Mouse (Mus musculus) ES-E14 (cell line): ENCODE data around the gene Btbd10.
A peak's percentile ranks its signal among the peaks of the same experiment; 100 is the strongest.

ENCODE experiments used
- CHD2 ChIP-seq: IDR thresholded peaks from 2 replicates; pipeline ENCODE4 v1.6.1; 2014; ENCODE audit warnings: mild to moderate bottlenecking, low read depth, low read length, inconsistent platforms
- HCFC1 ChIP-seq: IDR thresholded peaks from 2 replicates; pipeline ENCODE4 v1.6.1; 2012; ENCODE audit warnings: low read length, inconsistent platforms, borderline replicate concordance; ENCODE audit not compliant: insufficient read depth
- ZNF384 ChIP-seq: IDR thresholded peaks from 2 replicates; pipeline ENCODE4 v1.6.1; 2012; ENCODE audit warnings: low read depth, low read length, inconsistent platforms

DNA sequence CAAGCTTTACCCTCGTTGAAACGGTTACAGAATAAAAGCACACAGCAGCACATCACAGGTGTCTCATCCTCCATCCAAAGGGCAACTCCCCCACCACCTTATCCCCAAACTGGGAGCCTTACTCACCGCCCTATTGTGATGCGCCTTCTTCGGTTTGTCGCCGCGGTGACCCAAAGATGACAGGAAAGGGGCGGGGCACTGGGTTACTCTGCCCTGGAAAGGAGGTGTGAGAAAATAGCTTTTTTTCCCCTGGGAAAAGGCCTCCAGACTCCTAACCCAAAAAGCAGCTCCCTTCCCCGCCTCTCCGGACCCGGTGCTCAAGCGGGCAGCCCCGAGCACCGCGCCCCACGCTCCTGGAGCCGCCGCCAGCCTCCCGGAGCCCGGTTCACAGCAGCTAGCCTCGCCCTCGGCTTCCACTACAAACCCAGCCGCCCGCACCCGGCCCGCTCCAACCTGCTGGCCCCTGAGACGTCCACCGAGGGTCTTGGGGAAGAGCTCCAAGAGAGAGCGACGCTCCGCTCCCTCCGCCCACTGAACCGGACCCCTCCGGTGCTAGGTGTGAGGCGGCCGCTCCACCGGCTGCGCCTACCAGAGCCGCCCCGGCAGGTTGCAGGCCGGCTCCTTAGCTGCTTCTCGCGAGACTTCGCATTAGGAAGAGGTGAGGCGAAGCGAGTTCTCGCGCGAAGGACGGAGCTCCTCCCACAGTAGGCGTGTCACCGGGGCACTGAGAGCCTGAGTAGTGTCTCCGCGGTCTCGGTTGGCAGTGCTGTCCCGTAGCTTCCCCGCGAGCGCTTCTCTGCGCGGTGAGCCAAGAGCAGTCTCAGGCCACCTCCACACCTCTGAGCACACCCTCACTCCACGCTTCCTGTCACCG is at the start of gene Btbd10:
- no peak for TF ChIP-seq HCFC1
- TF ChIP-seq CHD2: peak; percentile 99
- TF ChIP-seq ZNF384: no peak
